Mouse (Mus musculus): ENCODE data around the gene Lrguk. TPM values are rescaled to one million over a fixed set of nuclear protein-coding genes. Genes with fewer than 3 reads are reported as not detected.

Lrguk gene
- polyA plus RNA-seq, 1 experiment from 2014 or later: 1.1 TPM

DNA sequence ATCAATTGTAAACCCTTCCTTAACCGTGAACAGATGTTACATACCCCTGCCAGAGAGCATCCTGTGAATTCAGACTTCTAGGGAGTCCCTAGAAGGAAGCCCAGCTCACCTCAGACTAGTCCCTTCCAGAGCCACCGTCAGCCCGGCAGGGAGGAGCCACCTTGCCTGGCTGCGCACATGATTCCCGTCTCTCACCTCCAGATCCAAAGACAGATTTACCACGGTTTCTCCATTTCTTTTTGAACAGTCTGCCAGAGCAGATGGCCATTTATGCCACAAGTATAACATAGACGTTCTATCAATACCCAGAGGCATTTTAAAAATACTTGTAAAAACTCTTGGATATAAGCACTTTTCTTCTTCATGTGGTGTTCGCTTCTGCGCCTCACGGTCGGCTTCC, 46.3 kb downstream of the Lrguk start:
- 77% methylated on average over 11 of the region's 11 CpGs for WGBS

DNA sequence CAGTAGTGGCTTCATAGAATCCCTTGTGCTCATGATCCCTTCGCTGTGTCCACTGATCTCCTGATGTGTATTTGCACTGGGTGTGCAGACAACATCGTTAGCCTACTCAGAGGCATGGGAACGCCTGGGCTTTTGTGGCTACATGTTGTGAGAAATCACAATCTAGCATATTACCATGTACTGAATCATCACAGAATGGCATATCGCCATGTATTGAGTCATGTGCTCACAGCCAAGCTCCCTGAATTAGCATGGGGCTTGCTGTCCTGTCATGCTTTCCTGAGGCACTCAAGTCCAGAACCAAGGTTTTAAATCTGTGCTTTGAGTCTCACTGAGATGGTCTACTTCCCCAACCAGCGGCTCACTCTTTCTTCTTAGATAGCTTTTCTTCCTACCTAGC, 54.2 kb downstream of the Lrguk start:
- H3K4me3 ChIP-seq (ENCODE audit: low read depth, low read length): no peak overlapping the region
- no peaks in the 10 kb centered on the region for H3K4me1 ChIP-seq (ENCODE audit: control insufficient read depth, insufficient read depth, low read length)
- no peaks in the 10 kb centered on the region for H3K27me3 ChIP-seq (ENCODE audit: control insufficient read depth, insufficient read depth, low read length)
- H3K36me3 ChIP-seq (ENCODE audit: control insufficient read depth, insufficient read depth, low read length): no peaks in the 10 kb centered on the region
- H3K27ac ChIP-seq (ENCODE audit: low read length): no peak overlapping the region
- 92% methylated on average over 5 of the region's 5 CpGs for WGBS
- ATAC-seq (ENCODE audit: insufficient number of reproducible peaks, insufficient read depth, low FRiP score, low read depth): no peak
- no peaks in the 10 kb centered on the region for H3K9me3 ChIP-seq (ENCODE audit: control insufficient read depth, low read depth, low read length)
- H3K9ac ChIP-seq (replicated peaks; ENCODE audit: low read depth, low read length): no peak overlapping the region
- H3K4me2 ChIP-seq (replicated peaks; ENCODE audit: low read depth, low read length): no peak overlapping the region

More for the DNA sequence above, 46.3 kb downstream of the Lrguk start:
- H3K36me3 ChIP-seq (ENCODE audit: control insufficient read depth, insufficient read depth, low read length): no peaks in the 10 kb centered on the region
- no peak overlapping the region for H3K4me3 ChIP-seq (ENCODE audit: low read depth, low read length)
- no peak for ATAC-seq (ENCODE audit: insufficient number of reproducible peaks, insufficient read depth, low FRiP score, low read depth)
- H3K4me2 ChIP-seq (replicated peaks; ENCODE audit: low read depth, low read length): no peak overlapping the region
- H3K9ac ChIP-seq (replicated peaks; ENCODE audit: low read depth, low read length): no peak overlapping the region
- no peaks in the 10 kb centered on the region for H3K27me3 ChIP-seq (ENCODE audit: control insufficient read depth, insufficient read depth, low read length)
- no peaks in the 10 kb centered on the region for H3K4me1 ChIP-seq (ENCODE audit: control insufficient read depth, insufficient read depth, low read length)
- no peaks in the 10 kb centered on the region for H3K9me3 ChIP-seq (ENCODE audit: control insufficient read depth, low read depth, low read length)
- no peak overlapping the region for H3K27ac ChIP-seq (ENCODE audit: low read length)

DNA sequence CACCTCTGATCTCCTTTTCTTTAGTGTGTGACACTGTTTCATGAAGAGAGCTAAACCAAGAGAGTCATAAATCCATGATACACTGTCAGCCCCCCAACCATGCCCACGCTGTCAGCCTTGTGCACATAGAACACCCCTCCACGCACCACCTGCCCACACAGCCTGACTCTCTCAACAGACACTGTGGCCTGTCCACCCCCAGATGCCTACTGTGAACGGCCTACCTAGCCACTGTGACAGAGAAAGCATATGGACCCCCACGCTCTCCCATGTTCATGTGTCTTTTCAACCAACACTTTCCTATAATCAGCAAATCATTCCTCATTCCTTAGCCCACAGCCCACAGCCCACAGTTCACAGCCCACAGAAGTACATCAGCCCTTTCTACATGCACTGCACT, 58.5 kb downstream of the Lrguk start:
- Histone ChIP-seq H3K27ac (ENCODE audit: low read length) (no peak overlapping the region), H3K36me3 (ENCODE audit: control insufficient read depth, insufficient read depth, low read length) (no peaks in the 10 kb centered on the region), H3K4me1 (ENCODE audit: control insufficient read depth, insufficient read depth, low read length) (no peaks in the 10 kb centered on the region), H3K9ac (replicated peaks; ENCODE audit: low read depth, low read length) (no peak overlapping the region), H3K4me2 (replicated peaks; ENCODE audit: low read depth, low read length) (no peak overlapping the region), H3K27me3 (ENCODE audit: control insufficient read depth, insufficient read depth, low read length) (no peaks in the 10 kb centered on the region), H3K9me3 (ENCODE audit: control insufficient read depth, low read depth, low read length) (no peaks in the 10 kb centered on the region), H3K4me3 (ENCODE audit: low read depth, low read length) (no peak overlapping the region)
- no peak for ATAC-seq (ENCODE audit: insufficient number of reproducible peaks, insufficient read depth, low FRiP score, low read depth)
- WGBS: 87% methylated on average over 4 of the region's 4 CpGs

DNA sequence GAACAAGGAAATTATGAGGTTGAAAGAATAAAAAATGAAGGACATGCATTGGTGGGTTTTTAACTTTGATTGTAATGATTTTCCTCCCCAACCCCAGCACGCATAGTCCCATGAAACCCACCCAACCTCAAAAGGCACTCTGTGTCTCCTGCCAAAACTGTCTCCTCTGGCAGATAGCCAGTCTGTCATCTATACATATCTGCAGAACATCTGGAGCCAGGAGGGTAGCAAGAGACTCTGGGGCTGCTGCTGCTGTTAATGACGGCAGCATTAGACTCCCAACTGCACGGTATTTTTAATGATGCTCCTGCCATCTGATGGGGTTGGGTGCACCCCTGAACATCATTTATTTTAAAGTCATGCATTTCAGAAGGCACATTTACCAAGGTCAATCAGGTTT, 59.7 kb downstream of the Lrguk start:
- Histone ChIP-seq H3K4me1 (ENCODE audit: control insufficient read depth, insufficient read depth, low read length) (no peaks in the 10 kb centered on the region), H3K27me3 (ENCODE audit: control insufficient read depth, insufficient read depth, low read length) (no peaks in the 10 kb centered on the region), H3K4me2 (replicated peaks; ENCODE audit: low read depth, low read length) (no peak overlapping the region), H3K4me3 (ENCODE audit: low read depth, low read length) (no peak overlapping the region), H3K36me3 (ENCODE audit: control insufficient read depth, insufficient read depth, low read length) (no peaks in the 10 kb centered on the region), H3K9me3 (ENCODE audit: control insufficient read depth, low read depth, low read length) (no peaks in the 10 kb centered on the region), H3K9ac (replicated peaks; ENCODE audit: low read depth, low read length) (no peak overlapping the region), H3K27ac (ENCODE audit: low read length) (no peak overlapping the region)
- ATAC-seq (ENCODE audit: insufficient number of reproducible peaks, insufficient read depth, low FRiP score, low read depth): no peak
- WGBS: 40% methylated on average over 3 of the region's 3 CpGs

DNA sequence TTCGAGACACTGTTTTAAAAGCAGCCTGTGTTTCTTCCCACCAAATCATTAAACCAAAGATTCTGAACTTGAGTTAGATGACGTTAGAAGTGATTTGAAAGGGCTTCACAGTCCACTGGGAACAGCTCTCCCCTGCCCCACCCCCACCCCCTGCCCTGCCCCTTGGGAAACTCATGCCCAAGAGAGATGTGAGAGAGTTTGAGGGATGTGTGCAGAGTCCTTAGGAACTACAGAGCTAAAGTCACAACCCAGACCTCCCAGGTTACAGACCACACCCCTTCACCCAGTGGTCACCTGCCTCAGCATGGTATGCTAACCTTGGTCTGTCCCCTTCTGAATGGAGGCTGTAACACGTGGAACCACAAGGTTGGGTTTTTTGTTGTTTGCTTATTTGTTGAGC, 62.3 kb downstream of the Lrguk start:
- Histone ChIP-seq H3K27me3 (ENCODE audit: control insufficient read depth, insufficient read depth, low read length) (no peaks in the 10 kb centered on the region), H3K27ac (ENCODE audit: low read length) (no peak overlapping the region), H3K9me3 (ENCODE audit: control insufficient read depth, low read depth, low read length) (no peaks in the 10 kb centered on the region), H3K4me2 (replicated peaks; ENCODE audit: low read depth, low read length) (no peak overlapping the region), H3K4me1 (ENCODE audit: control insufficient read depth, insufficient read depth, low read length) (0 out of 2 replicates have a peak, but pooled peaks cover 3% of the 10 kb centered on the region), H3K9ac (replicated peaks; ENCODE audit: low read depth, low read length) (no peak overlapping the region), H3K4me3 (ENCODE audit: low read depth, low read length) (no peak overlapping the region), H3K36me3 (ENCODE audit: control insufficient read depth, insufficient read depth, low read length) (no peaks in the 10 kb centered on the region)
- ATAC-seq (ENCODE audit: insufficient number of reproducible peaks, insufficient read depth, low FRiP score, low read depth): no peak
- WGBS: 59% methylated on average over 3 of the region's 3 CpGs

DNA sequence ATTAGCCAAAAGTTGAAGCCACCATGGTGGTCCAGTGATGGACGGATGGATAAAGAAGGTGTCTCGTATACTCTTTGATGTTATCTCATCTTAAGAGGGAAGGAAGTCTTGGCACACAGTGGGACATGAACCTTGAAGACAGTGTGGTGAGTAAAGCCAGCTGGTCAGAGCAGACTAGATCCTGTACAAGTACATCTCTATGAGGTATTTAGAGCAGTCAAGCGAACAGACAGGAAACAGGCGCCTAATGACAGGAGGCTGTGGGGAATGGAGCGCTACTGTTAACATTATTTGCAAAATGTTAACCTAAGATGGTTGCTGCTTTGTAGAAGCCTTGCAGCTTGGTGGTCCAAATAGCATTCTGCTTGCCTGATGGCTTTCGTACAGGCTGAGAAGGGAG, 67.0 kb downstream of the Lrguk start:
- no peak overlapping the region for H3K9ac ChIP-seq (replicated peaks; ENCODE audit: low read depth, low read length)
- ATAC-seq (ENCODE audit: insufficient number of reproducible peaks, insufficient read depth, low FRiP score, low read depth): peak; percentile 79; the same call in 1 of the 2 replicates

DNA sequence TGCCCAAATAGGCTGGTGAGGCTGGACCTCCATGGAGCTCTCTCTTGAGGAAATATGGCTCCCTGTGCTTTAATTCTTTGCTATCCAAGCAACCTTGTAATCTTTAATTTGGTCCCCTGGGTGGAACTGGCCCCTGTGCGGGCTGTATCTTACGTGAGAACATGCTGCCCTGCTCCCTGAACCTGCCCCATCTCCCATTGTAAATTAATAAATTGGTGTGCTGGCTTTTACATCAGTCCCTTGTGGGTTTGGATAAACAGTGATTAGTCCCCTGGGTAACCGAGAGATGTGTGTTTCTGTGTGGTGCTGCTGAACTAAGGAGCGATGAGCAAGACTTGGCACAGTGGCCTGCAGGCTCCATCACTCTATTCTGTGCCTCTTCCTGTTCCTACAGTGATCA, 67.7 kb downstream of the Lrguk start:
- WGBS: 67% methylated on average over 4 of the region's 4 CpGs
- ATAC-seq (ENCODE audit: insufficient number of reproducible peaks, insufficient read depth, low FRiP score, low read depth): no peak
- no peak overlapping the region for H3K27ac ChIP-seq (ENCODE audit: low read length)

More for the DNA sequence above, 67.0 kb downstream of the Lrguk start:
- Histone ChIP-seq H3K36me3 (ENCODE audit: control insufficient read depth, insufficient read depth, low read length) (no peaks in the 10 kb centered on the region), H3K9me3 (ENCODE audit: control insufficient read depth, low read depth, low read length) (no peaks in the 10 kb centered on the region), H3K4me2 (replicated peaks; ENCODE audit: low read depth, low read length) (no peak overlapping the region), H3K4me1 (ENCODE audit: control insufficient read depth, insufficient read depth, low read length) (peaks cover 5% of the 10 kb centered on the region; the same call in 1 of the 2 replicates), H3K27ac (ENCODE audit: low read length) (no peak overlapping the region), H3K4me3 (ENCODE audit: low read depth, low read length) (no peak overlapping the region), H3K27me3 (ENCODE audit: control insufficient read depth, insufficient read depth, low read length) (no peaks in the 10 kb centered on the region)
- WGBS: 38% methylated on average over 6 of the region's 6 CpGs

DNA sequence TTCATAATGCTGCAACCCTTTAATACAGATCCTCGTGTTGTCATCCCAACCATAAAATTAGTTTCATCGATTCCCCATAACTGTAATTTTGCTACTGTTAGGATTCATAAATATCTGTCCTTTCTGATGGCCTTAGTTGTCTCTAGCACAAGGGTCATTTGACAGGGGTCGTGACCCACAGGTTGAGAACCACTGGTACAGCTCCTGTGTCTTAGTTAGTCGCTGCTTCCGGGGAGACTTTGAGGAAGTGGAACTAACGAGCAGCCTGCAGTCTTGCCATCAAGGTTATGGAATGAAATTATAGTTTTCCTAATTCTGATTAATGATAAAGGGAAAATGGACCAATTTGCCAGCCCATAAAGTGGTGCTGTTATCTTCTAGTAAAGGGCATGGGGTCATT, 70.5 kb downstream of the Lrguk start:
- Histone ChIP-seq H3K4me2 (replicated peaks; ENCODE audit: low read depth, low read length) (no peak overlapping the region), H3K36me3 (ENCODE audit: control insufficient read depth, insufficient read depth, low read length) (no peaks in the 10 kb centered on the region), H3K9ac (replicated peaks; ENCODE audit: low read depth, low read length) (no peak overlapping the region), H3K4me1 (ENCODE audit: control insufficient read depth, insufficient read depth, low read length) (peaks cover 5% of the 10 kb centered on the region; the same call in 1 of the 2 replicates), H3K27me3 (ENCODE audit: control insufficient read depth, insufficient read depth, low read length) (no peaks in the 10 kb centered on the region), H3K4me3 (ENCODE audit: low read depth, low read length) (no peak overlapping the region), H3K27ac (ENCODE audit: low read length) (no peak overlapping the region), H3K9me3 (ENCODE audit: control insufficient read depth, low read depth, low read length) (no peaks in the 10 kb centered on the region)
- WGBS: 86% methylated on average over 6 of the region's 6 CpGs
- ATAC-seq (ENCODE audit: insufficient number of reproducible peaks, insufficient read depth, low FRiP score, low read depth): no peak

More for the DNA sequence above, 67.7 kb downstream of the Lrguk start:
- Histone ChIP-seq H3K4me3 (ENCODE audit: low read depth, low read length) (no peak overlapping the region), H3K4me2 (replicated peaks; ENCODE audit: low read depth, low read length) (no peak overlapping the region), H3K4me1 (ENCODE audit: control insufficient read depth, insufficient read depth, low read length) (peaks cover 5% of the 10 kb centered on the region; the same call in 1 of the 2 replicates), H3K9me3 (ENCODE audit: control insufficient read depth, low read depth, low read length) (no peaks in the 10 kb centered on the region), H3K36me3 (ENCODE audit: control insufficient read depth, insufficient read depth, low read length) (no peaks in the 10 kb centered on the region), H3K27me3 (ENCODE audit: control insufficient read depth, insufficient read depth, low read length) (no peaks in the 10 kb centered on the region), H3K9ac (replicated peaks; ENCODE audit: low read depth, low read length) (no peak overlapping the region)
